Mouse (Mus musculus): Measurements from ENCODE around the gene Hbp1. TPM values are rescaled to one million over a fixed set of nuclear protein-coding genes. Genes with fewer than 3 reads are reported as not detected.

Gene Hbp1
- polyA plus RNA-seq, 1 experiment from 2014 or later: 72.0 TPM

DNA sequence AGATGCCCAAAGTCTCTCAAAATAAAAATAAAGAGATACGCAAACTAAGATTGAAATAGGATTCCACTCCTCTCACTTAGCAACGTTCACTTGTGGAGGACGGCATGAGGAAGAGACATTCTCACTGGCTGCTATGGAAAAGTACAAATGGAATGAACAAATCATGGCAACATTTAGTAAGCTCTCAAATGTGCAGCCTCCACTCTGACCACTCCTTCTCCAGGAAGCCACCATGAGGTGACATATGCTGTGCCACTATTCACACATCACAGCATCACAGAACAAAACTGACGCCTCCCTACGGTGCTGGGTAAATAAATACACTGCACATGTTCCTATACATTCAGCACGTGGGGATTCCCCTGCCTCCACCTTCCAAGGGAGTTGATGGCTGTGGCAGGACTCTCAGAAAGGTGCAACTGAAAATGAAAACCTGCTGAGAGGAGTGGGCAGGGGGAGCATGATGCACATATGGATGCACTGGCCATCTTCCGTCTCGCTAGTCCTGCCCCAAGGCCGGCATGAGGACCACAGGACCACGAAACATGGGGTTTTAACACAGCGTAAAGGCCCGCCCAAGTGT lies 27.4 kb upstream of the Hbp1 start:
- H3K4me2 ChIP-seq: no peak overlapping the region
- ATAC-seq (ENCODE audit: low read depth): no peak
- H3K27me3 ChIP-seq: no peaks in the 10 kb centered on the region

DNA sequence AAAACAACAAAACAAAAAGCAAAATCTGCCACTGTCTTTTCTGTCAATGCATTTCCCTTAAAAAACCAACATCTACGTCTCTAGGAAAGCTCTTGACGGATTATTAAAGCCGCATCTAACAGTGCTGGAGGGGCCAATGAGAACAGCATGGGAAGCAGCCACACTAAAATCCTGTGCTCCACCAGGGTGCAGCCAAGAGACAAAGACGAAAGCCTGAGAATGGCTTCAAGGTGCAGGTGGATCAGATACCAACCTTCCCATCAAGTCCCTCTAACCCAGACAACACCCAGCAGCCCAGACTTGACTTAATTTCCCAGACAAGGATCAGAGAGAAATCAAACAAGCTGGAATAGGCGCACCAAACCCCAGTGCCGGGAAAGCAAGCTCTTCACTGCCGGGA lies 26.2 kb upstream of the Hbp1 start:
- ATAC-seq (ENCODE audit: low read depth): no peak
- no peak overlapping the region for H3K4me2 ChIP-seq
- H3K9me3 ChIP-seq: no peaks in the 10 kb centered on the region
- H3K4me3 ChIP-seq: no peak overlapping the region
- no peaks in the 10 kb centered on the region for H3K27me3 ChIP-seq
- H3K27ac ChIP-seq (replicated peaks): no peak overlapping the region
- no peaks in the 10 kb centered on the region; the same call in 1 of the 2 replicates for H3K4me1 ChIP-seq (replicated peaks)
- WGBS: 58% methylated on average over 7 of the region's 7 CpGs
- H3K36me3 ChIP-seq: peaks cover 7% of the 10 kb centered on the region
- no peak overlapping the region for H3K9ac ChIP-seq

More for the DNA sequence above, 27.4 kb upstream of the Hbp1 start:
- no peak overlapping the region for H3K9ac ChIP-seq
- WGBS: 60% methylated on average over 12 of the region's 12 CpGs
- H3K27ac ChIP-seq (replicated peaks): no peak overlapping the region
- H3K36me3 ChIP-seq: no peaks in the 10 kb centered on the region
- H3K9me3 ChIP-seq: no peaks in the 10 kb centered on the region
- no peaks in the 10 kb centered on the region; the same call in 1 of the 2 replicates for H3K4me1 ChIP-seq (replicated peaks)
- no peak overlapping the region for H3K4me3 ChIP-seq

DNA sequence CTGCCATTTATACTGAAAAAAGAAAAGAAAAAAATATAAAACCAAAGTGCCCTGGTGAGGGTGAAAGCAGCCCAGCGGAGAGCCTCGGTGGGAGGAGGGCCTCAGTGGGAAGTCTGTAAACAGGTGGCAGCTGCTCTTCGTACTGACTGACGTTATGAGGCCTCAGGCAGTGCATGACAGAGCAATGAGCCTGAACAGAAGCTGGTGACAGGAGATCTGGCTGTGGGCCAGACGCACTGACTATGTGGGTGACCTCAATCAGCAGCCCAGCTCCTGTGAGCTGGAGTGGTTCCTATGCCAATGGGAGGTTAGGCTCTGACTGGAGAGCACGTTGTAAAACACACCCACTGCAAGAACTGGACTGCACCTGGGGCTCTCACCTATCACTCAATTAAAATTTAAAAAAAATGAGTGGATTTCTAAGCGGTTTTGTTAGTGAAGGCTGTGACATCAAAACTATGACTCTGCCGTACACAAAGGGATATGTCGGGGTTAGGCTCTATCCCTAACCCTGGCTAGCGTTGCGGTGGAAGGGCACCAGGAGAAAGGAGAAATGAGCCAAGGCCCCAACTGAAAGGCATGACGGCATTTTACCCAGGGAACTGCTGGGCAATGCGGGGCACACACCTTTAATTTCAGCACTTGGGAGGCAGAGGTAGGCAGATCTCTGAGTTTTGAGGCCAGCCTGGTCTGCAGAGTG lies 23.3 kb upstream of the Hbp1 start:
- H3K9ac ChIP-seq: no peak overlapping the region
- WGBS: 58% methylated on average over 13 of the region's 13 CpGs
- no peaks in the 10 kb centered on the region; the same call in 1 of the 2 replicates for H3K4me1 ChIP-seq (replicated peaks)
- H3K27ac ChIP-seq (replicated peaks): 0 out of 2 replicates have a peak overlapping the region, but pooled peaks have one; percentile 23
- H3K4me2 ChIP-seq: no peak overlapping the region
- H3K9me3 ChIP-seq: no peaks in the 10 kb centered on the region
- peaks cover 15% of the 10 kb centered on the region for H3K36me3 ChIP-seq
- H3K27me3 ChIP-seq: no peaks in the 10 kb centered on the region
- no peak overlapping the region for H3K4me3 ChIP-seq
- peak; percentile 89 for ATAC-seq (ENCODE audit: low read depth)

DNA sequence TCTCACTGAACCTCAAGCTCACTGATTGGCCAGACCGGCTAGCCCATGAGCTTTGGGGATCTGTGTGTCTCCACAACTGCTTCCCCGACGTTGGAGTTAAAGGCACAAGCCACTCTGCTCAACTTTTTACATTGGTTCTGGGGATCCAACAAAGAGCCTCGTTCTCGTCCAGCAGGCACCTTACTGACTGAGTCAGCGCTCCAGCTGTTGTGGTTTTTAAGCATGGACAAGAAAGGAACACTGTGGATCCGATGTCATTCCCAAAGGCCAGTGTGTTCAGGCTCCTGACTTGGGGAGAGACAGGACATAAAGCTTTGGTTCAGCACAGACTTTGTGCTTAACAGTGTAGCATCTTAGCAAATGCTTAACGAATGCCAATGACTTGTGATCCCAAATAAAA lies 21.2 kb upstream of the Hbp1 start:
- no peaks in the 10 kb centered on the region for H3K27me3 ChIP-seq
- no peaks in the 10 kb centered on the region for H3K9me3 ChIP-seq
- H3K4me1 ChIP-seq (replicated peaks): no peaks in the 10 kb centered on the region; the same call in 1 of the 2 replicates
- H3K27ac ChIP-seq (replicated peaks): no peak overlapping the region
- H3K36me3 ChIP-seq: peaks cover 15% of the 10 kb centered on the region
- ATAC-seq (ENCODE audit: low read depth): no peak
- no peak overlapping the region for H3K9ac ChIP-seq
- H3K4me3 ChIP-seq: no peak overlapping the region
- 89% methylated on average over 8 of the region's 8 CpGs for WGBS
- no peak overlapping the region for H3K4me2 ChIP-seq

DNA sequence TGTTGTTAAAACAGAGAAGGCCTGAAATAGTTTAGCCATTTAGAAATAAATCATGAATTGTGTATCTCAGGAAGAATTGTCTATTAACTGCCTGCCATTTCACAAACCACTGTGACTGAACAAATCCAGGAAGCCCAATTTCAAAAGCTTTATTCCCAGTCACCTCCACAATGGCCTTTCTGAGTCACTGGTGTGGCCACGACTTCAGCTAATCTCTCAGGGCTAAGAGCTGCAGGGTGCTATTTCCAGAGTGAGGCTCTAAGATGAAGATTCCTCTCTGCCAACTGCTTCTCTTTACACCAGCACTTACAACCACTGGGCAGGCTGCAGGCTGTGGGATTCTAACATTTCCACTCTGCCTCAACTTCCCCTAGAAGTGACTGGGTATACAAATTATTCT lies 18.8 kb upstream of the Hbp1 start:
- peaks cover 21% of the 10 kb centered on the region for H3K36me3 ChIP-seq

DNA sequence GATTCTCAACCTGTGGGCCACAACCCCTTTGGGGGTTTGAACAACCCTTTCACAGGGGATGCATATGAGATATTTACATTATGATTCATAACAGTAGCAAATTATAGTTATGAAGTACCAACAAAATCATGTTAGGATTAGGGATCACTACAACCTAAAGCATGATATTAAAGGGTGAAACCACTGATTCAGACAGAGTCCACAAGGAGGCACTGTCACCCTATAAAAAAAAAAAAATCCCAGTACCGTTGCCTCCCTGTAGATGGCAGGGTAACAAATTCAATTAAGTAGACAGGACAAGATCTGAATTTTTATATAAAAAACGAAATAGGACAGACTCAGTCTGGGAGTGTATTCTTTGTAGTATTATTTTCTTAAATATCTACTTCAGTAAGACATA lies 17.2 kb upstream of the Hbp1 start:
- Histone ChIP-seq H3K4me1 (replicated peaks) (no peaks in the 10 kb centered on the region), H3K27me3 (no peaks in the 10 kb centered on the region), H3K4me3 (no peak overlapping the region), H3K36me3 (peaks cover 29% of the 10 kb centered on the region), H3K27ac (replicated peaks) (no peak overlapping the region), H3K9ac (no peak overlapping the region), H3K9me3 (no peaks in the 10 kb centered on the region), H3K4me2 (no peak overlapping the region)
- ATAC-seq (ENCODE audit: low read depth): peak; percentile 73; the same call in 1 of the 2 replicates
- WGBS: 1% methylated on average over 2 of the region's 2 CpGs

More for the DNA sequence above, 18.8 kb upstream of the Hbp1 start:
- Histone ChIP-seq H3K4me3 (no peak overlapping the region), H3K9ac (no peak overlapping the region), H3K27me3 (no peaks in the 10 kb centered on the region), H3K9me3 (no peaks in the 10 kb centered on the region), H3K27ac (replicated peaks) (no peak overlapping the region), H3K4me2 (no peak overlapping the region), H3K4me1 (replicated peaks) (no peaks in the 10 kb centered on the region; the same call in 1 of the 2 replicates)
- WGBS: 10% methylated on average over 1 of the region's 1 CpGs
- ATAC-seq (ENCODE audit: low read depth): no peak

DNA sequence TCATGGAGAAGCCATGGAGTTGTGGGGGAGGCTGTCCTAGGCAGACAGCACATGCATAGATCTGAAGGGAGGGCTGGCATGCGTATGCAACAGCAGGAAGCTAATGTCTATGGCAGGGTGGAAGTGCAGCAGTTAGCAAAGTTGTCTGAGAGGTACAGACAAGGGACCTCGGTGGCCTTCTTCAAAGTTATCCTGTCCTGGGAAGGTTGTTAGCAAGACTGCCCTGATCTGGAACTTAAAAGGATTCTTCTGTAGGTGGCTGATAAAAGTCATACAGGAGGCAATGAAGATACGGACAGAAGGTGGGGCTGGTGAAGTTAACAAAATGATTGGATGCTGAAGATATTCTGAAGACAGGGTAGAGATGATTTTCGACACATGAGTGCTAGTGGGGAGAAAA lies 16.1 kb upstream of the Hbp1 start:
- H3K9ac ChIP-seq: no peak overlapping the region
- no peaks in the 10 kb centered on the region for H3K9me3 ChIP-seq
- no peak overlapping the region for H3K27ac ChIP-seq (replicated peaks)
- 89% methylated on average over 4 of the region's 4 CpGs for WGBS
- no peaks in the 10 kb centered on the region for H3K4me1 ChIP-seq (replicated peaks)
- no peak overlapping the region for H3K4me2 ChIP-seq
- ATAC-seq (ENCODE audit: low read depth): no peak
- H3K4me3 ChIP-seq: no peak overlapping the region
- H3K27me3 ChIP-seq: no peaks in the 10 kb centered on the region
- peaks cover 21% of the 10 kb centered on the region for H3K36me3 ChIP-seq

DNA sequence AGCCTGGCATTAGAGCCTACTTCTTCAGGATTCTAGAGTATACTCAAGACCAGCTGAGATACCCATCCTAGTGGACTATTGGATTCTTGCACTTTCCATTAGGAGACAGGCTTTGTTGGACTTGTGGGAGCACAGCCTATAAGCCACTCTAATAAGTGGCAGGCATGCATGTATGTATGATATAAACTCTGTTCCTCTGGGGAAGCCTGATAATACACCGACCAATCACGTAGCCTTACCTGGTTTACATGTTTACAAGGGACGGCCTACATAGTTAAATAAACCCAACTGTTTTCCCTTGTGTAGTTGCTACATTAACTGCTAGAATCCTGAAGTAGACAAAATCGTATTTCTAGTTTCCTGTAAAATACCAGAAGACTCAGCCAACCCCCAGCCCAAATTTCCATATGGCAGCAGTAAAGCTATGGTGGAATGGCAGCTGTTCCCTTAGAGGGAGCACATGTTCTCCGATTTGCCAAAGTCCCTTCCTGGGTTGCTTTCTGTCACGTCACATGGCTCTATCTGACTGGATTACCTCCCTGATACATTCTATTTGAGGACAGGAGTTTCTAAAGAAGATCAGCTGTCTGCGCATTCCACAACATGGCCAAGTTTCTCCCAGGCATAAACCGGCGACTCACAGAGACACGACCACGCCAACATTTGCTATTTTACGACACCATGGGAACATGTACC lies 15.3 kb upstream of the Hbp1 start:
- Histone ChIP-seq H3K27ac (replicated peaks) (no peak overlapping the region), H3K4me1 (replicated peaks) (no peaks in the 10 kb centered on the region), H3K4me2 (no peak overlapping the region), H3K36me3 (peaks cover 19% of the 10 kb centered on the region), H3K4me3 (no peak overlapping the region), H3K9ac (no peak overlapping the region), H3K27me3 (no peaks in the 10 kb centered on the region), H3K9me3 (no peaks in the 10 kb centered on the region)
- ATAC-seq (ENCODE audit: low read depth): no peak
- WGBS: 92% methylated on average over 12 of the region's 12 CpGs

DNA sequence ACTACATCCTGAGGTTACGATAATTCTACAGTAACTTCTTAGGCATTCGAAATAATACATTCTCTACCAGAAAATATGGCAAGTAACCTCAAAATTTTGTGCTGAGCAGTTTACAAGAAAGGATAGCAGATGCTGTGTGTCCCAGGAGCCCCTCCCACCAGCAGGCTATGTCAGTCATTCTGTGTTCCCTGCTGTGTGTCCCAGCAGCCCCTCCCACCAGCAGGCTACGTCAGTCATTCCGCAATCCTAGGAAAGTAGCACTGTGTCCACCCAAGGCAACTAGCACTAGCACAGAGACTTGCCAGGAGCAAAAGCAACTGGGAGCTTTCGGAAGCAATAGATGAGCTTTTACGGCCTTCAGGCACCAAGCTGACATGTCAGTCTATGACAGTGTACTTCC lies 13.7 kb upstream of the Hbp1 start:
- Histone ChIP-seq H3K9ac (no peak overlapping the region), H3K4me3 (no peak overlapping the region), H3K27ac (replicated peaks) (no peak overlapping the region), H3K36me3 (peaks cover 21% of the 10 kb centered on the region), H3K9me3 (no peaks in the 10 kb centered on the region), H3K27me3 (no peaks in the 10 kb centered on the region), H3K4me2 (no peak overlapping the region), H3K4me1 (replicated peaks) (no peaks in the 10 kb centered on the region)
- WGBS: 79% methylated on average over 6 of the region's 6 CpGs
- no peak for ATAC-seq (ENCODE audit: low read depth)

DNA sequence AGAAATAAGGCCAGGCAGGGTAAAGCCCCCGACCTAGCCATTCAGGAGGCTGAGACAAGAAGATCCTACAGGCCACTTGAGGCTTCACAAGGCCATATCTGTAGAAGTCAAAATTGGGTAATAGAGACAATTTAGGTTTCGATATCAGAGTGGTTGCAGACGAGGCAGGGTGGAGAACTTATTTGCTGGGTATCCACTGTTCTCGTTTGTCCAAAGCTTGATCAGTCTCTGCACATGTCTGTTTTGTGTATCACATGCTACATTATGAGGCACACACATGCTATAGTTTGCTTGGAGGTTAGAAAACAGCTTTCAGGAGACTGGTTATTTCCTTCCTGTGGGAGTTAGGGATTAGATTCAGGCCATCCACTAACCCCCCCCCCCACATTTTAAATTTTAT lies 5.5 kb upstream of the Hbp1 start:
- Histone ChIP-seq H3K4me2 (no peak overlapping the region), H3K36me3 (peaks cover 4% of the 10 kb centered on the region; the same call in 1 of the 2 replicates), H3K4me1 (replicated peaks) (peaks cover 5% of the 10 kb centered on the region), H3K4me3 (no peak overlapping the region), H3K9ac (no peak overlapping the region), H3K27ac (replicated peaks) (no peak overlapping the region), H3K27me3 (no peaks in the 10 kb centered on the region), H3K9me3 (no peaks in the 10 kb centered on the region)
- 91% methylated on average over 4 of the region's 4 CpGs for WGBS
- ATAC-seq (ENCODE audit: low read depth): no peak

DNA sequence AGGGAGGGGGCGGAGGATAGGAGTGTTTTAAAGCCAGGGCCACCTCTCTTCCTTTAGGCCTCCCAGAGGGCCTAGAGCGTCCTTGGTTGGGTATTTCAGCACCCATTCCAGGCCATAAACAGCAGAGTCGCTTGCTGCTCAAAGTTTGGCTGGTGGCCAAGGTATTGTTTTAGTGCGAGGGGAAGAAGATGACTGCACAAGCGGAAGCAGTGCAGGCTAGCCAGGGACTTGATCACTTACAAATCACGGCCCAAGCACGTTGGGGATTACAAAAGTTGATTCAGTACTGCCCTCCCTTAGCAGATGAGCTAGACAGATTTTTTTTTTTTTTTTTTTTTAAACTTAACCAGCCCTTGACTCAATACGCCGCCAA lies 310 bp upstream of the Hbp1 start:
- no peak for ATAC-seq (ENCODE audit: low read depth)
- peak overlapping the region; percentile 41 for H3K4me3 ChIP-seq
- peak overlapping the region; percentile 63 for H3K9ac ChIP-seq

DNA sequence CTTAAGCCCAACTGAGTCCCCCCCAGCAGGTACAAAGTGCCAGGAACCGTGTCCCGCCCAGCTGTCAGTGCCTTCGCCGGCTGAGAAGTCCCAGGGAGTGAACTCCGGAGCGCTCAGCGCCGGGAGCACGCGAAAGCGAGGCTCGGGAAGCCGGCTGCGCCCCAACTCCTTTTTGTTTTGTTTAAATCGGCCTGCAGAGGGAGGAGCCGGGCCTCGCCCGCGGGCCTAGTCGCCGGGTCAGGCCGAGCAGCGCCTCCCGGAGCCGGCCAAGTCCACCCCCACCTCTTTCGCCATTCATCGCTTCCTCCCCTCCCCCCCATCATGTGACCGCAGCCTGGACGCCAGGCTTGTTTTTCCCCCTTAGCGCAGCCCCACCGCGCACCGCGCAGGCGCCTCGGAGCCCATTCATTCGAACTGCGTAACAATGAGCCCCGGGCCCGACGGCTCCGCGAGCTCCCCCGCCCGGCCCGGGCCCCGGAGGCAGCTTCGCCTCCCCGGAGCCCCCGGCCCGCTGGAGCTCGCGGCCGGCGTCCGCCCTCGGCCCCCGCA lies 1.1 kb downstream of the Hbp1 start:
- Histone ChIP-seq H3K27ac (replicated peaks) (peak overlapping the region; percentile 98), H3K4me1 (replicated peaks) (peaks cover 15% of the 10 kb centered on the region), H3K36me3 (no peaks in the 10 kb centered on the region), H3K27me3 (no peaks in the 10 kb centered on the region), H3K4me3 (peak overlapping the region; percentile 86), H3K4me2 (peak overlapping the region; percentile 57), H3K9me3 (no peaks in the 10 kb centered on the region), H3K9ac (peak overlapping the region; percentile 93)
- ATAC-seq (ENCODE audit: low read depth): peak; percentile 84
- under 1% methylated on average over 58 of the region's 58 CpGs for WGBS

More for the DNA sequence above, 310 bp upstream of the Hbp1 start:
- no peaks in the 10 kb centered on the region for H3K27me3 ChIP-seq
- H3K36me3 ChIP-seq: no peaks in the 10 kb centered on the region
- H3K27ac ChIP-seq (replicated peaks): peak overlapping the region; percentile 85
- WGBS: 6% methylated on average over 9 of the region's 9 CpGs
- H3K4me1 ChIP-seq (replicated peaks): peaks cover 15% of the 10 kb centered on the region
- no peaks in the 10 kb centered on the region for H3K9me3 ChIP-seq
- peak overlapping the region; percentile 71 for H3K4me2 ChIP-seq
